Mouse (Mus musculus) MEL (cell line): ENCODE measurements around the gene Mprip. TPM values are rescaled to one million over a fixed set of nuclear protein-coding genes. Genes with fewer than 3 reads are reported as not detected.
A peak's percentile ranks its signal among the peaks of the same experiment; 100 is the strongest.

Source experiments
- DNase-seq: peaks from one replicate; pipeline ENCODE4 v3.0.0; 2011; ENCODE audit warnings: low read depth, low spot score
- H3K27ac ChIP-seq: 2 replicates; pipeline ENCODE4 v1.5.1; 2012; ENCODE audit warnings: low read depth, mild to moderate bottlenecking, control low read depth, low read length, moderate library complexity; ENCODE audit not compliant: control insufficient read depth
- H3K27me3 ChIP-seq, 2 experiments: fragments of 150-350 bp in 1 of 2; sonication (generic) in 1 of 2; 2 replicates each; pipeline ENCODE4 v1.6.1; 2012; ENCODE audit warnings: low read length in 2 of 2, mild to moderate bottlenecking in 2 of 2, improper control_type of control experiment in 1 of 2, moderate library complexity in 1 of 2; ENCODE audit not compliant: insufficient read depth in 2 of 2, control insufficient read depth in 1 of 2
- H3K36me3 ChIP-seq, 2 experiments: 2 replicates each; pipeline ENCODE4 v1.6.1; 2012 to 2014; ENCODE audit warnings: low read length in 2 of 2, improper control_type of control experiment in 1 of 2, inconsistent platforms in 1 of 2, mild to moderate bottlenecking in 1 of 2; ENCODE audit not compliant: insufficient read depth in 2 of 2, control insufficient read depth in 1 of 2
- H3K4me1 ChIP-seq, 2 experiments: fragments of 150-350 bp in 1 of 2; sonication (generic) in 1 of 2; 2 replicates each; pipeline ENCODE4 v1.6.1; 2012; ENCODE audit warnings: low read length in 2 of 2, improper control_type of control experiment in 1 of 2, mild to moderate bottlenecking in 1 of 2; ENCODE audit not compliant: insufficient read depth in 2 of 2, control insufficient read depth in 1 of 2
- H3K4me3 ChIP-seq, 2 experiments: fragments of 150-350 bp in 1 of 2; sonication (generic) in 1 of 2; 2 replicates each; pipeline ENCODE4 v1.5.1; 2012; ENCODE audit warnings: low read depth in 2 of 2, low read length in 2 of 2, mild to moderate bottlenecking in 2 of 2, moderate library complexity in 2 of 2, control low read depth in 1 of 2, improper control_type of control experiment in 1 of 2; ENCODE audit not compliant: control insufficient read depth in 1 of 2, insufficient read depth in 1 of 2
- H3K79me2 ChIP-seq: 2 replicates; pipeline ENCODE4 v1.6.1; 2012; ENCODE audit warnings: mild to moderate bottlenecking, low read length, moderate library complexity; ENCODE audit not compliant: control insufficient read depth, poor library complexity, insufficient read depth
- H3K9ac ChIP-seq: 2 replicates; pipeline ENCODE4 v1.6.1; 2012; ENCODE audit warnings: low read depth, mild to moderate bottlenecking, control low read depth, low read length, moderate library complexity; ENCODE audit not compliant: control insufficient read depth, poor library complexity, severe bottlenecking
- H3K9me3 ChIP-seq: fragments of 150-350 bp; sonication (generic); replicated peaks from 2 replicates; pipeline ENCODE4 v1.6.1; 2012; ENCODE audit warnings: mild to moderate bottlenecking, low read length, improper control_type of control experiment, moderate library complexity; ENCODE audit not compliant: insufficient read depth
- BHLHE40 ChIP-seq: IDR thresholded peaks from 2 replicates; pipeline ENCODE4 v1.6.1; 2012; ENCODE audit warnings: low read depth, mild to moderate bottlenecking, inconsistent platforms, low read length, improper control_type of control experiment, borderline replicate concordance
- CHD1 ChIP-seq: IDR thresholded peaks from 2 replicates; pipeline ENCODE4 v1.6.1; 2012; ENCODE audit warnings: low read depth, mild to moderate bottlenecking, inconsistent platforms, low read length, improper control_type of control experiment
- CHD2 ChIP-seq: IDR thresholded peaks from 2 replicates; pipeline ENCODE4 v1.6.1; 2011; ENCODE audit warnings: low read length, improper control_type of control experiment
- CTCF ChIP-seq, 3 experiments: IDR thresholded peaks in 2 of 3; conservative IDR thresholded peaks in 1 of 3; 2 replicates each; pipeline ENCODE4 v1.5.1; 2011 to 2012; ENCODE audit warnings: low read length in 3 of 3, low read depth in 2 of 3, mild to moderate bottlenecking in 2 of 3, improper control_type of control experiment in 1 of 3, inconsistent platforms in 1 of 3, mixed read lengths in 1 of 3, moderate library complexity in 1 of 3; ENCODE audit not compliant: control insufficient read depth in 1 of 3, insufficient read depth in 1 of 3, poor library complexity in 1 of 3, severe bottlenecking in 1 of 3
- E2F4 ChIP-seq: IDR thresholded peaks from 2 replicates; pipeline ENCODE4 v1.6.1; 2011; ENCODE audit warnings: low read depth, low read length, improper control_type of control experiment, borderline replicate concordance
- ELF1 ChIP-seq: IDR thresholded peaks from 2 replicates; pipeline ENCODE4 v1.6.1; 2014; ENCODE audit warnings: low read depth, mild to moderate bottlenecking, inconsistent platforms, low read length, improper control_type of control experiment, moderate library complexity
- EP300 ChIP-seq, 2 experiments: IDR thresholded peaks; 2 replicates each; pipeline ENCODE4 v1.6.1; 2011; ENCODE audit warnings: improper control_type of control experiment in 2 of 2, low read length in 2 of 2, low read depth in 1 of 2, mild to moderate bottlenecking in 1 of 2
- ETS1 ChIP-seq: IDR thresholded peaks from 2 replicates; pipeline ENCODE4 v1.6.1; 2012; ENCODE audit warnings: low read depth, mild to moderate bottlenecking, inconsistent platforms, low read length, improper control_type of control experiment, moderate library complexity
- GABPA ChIP-seq: IDR thresholded peaks from 2 replicates; pipeline ENCODE4 v1.6.1; 2012; ENCODE audit warnings: low read depth, mild to moderate bottlenecking, inconsistent platforms, low read length, improper control_type of control experiment, moderate library complexity
- GATA1 ChIP-seq: IDR thresholded peaks from 2 replicates; pipeline ENCODE4 v1.6.1; 2011; ENCODE audit warnings: low read depth, low read length, improper control_type of control experiment
- HCFC1 ChIP-seq: IDR thresholded peaks from 2 replicates; pipeline ENCODE4 v1.6.1; 2012; ENCODE audit warnings: low read depth, mild to moderate bottlenecking, inconsistent platforms, low read length, improper control_type of control experiment, moderate library complexity
- JUND ChIP-seq: IDR thresholded peaks from 2 replicates; pipeline ENCODE4 v1.6.1; 2011; ENCODE audit warnings: low read depth, mild to moderate bottlenecking, improper control_type of control experiment, low read length
- KAT2A ChIP-seq: conservative IDR thresholded peaks from 2 replicates; pipeline ENCODE4 v1.6.1; 2012; ENCODE audit warnings: low read depth, low read length, improper control_type of control experiment, inconsistent platforms
- MAFK ChIP-seq: IDR thresholded peaks from 2 replicates; pipeline ENCODE4 v1.6.1; 2011; ENCODE audit warnings: low read depth, mild to moderate bottlenecking, low read length, improper control_type of control experiment, borderline replicate concordance
- MAX ChIP-seq: IDR thresholded peaks from 2 replicates; pipeline ENCODE4 v1.6.1; 2011; ENCODE audit warnings: low read length, improper control_type of control experiment
- MAZ ChIP-seq: IDR thresholded peaks from 2 replicates; pipeline ENCODE4 v1.6.1; 2012; ENCODE audit warnings: low read depth, mild to moderate bottlenecking, inconsistent platforms, low read length, improper control_type of control experiment
- MEF2A ChIP-seq: IDR thresholded peaks from 2 replicates; pipeline ENCODE4 v1.6.1; 2014; ENCODE audit warnings: low read depth, mild to moderate bottlenecking, inconsistent platforms, low read length, improper control_type of control experiment; ENCODE audit not compliant: poor library complexity, insufficient replicate concordance, severe bottlenecking; ENCODE audit errors: extremely low read depth
- MXI1 ChIP-seq: IDR thresholded peaks from 2 replicates; pipeline ENCODE4 v1.6.1; 2011; ENCODE audit warnings: mild to moderate bottlenecking, low read depth, low read length, improper control_type of control experiment
- MYB ChIP-seq: IDR thresholded peaks from 2 replicates; pipeline ENCODE4 v1.6.1; 2011; ENCODE audit warnings: mild to moderate bottlenecking, low read depth, low read length, improper control_type of control experiment
- MYC ChIP-seq: IDR thresholded peaks from 2 replicates; pipeline ENCODE4 v1.6.1; 2011; ENCODE audit warnings: low read depth, mild to moderate bottlenecking, low read length, improper control_type of control experiment, moderate library complexity
- NRF1 ChIP-seq: IDR thresholded peaks from 2 replicates; pipeline ENCODE4 v1.6.1; 2014; ENCODE audit warnings: low read depth, mild to moderate bottlenecking, inconsistent platforms, low read length, improper control_type of control experiment, moderate library complexity; ENCODE audit not compliant: poor library complexity, insufficient read depth, severe bottlenecking
- POLR2A ChIP-seq, 2 experiments: IDR thresholded peaks; 2 replicates each; pipeline ENCODE4 v1.6.1; 2011 to 2012; ENCODE audit warnings: low read length in 2 of 2, mild to moderate bottlenecking in 2 of 2, control low read depth in 1 of 2, improper control_type of control experiment in 1 of 2, low read depth in 1 of 2, moderate library complexity in 1 of 2; ENCODE audit not compliant: control insufficient read depth in 1 of 2, insufficient read depth in 1 of 2, poor library complexity in 1 of 2
- POLR2AphosphoS2 ChIP-seq: IDR thresholded peaks from 2 replicates; pipeline ENCODE4 v1.6.1; 2011; ENCODE audit warnings: low read length, improper control_type of control experiment
- POLR2AphosphoS5 ChIP-seq: IDR thresholded peaks from 2 replicates; pipeline ENCODE4 v1.6.1; 2012; ENCODE audit warnings: low read depth, borderline replicate concordance, mild to moderate bottlenecking, inconsistent platforms, low read length, moderate library complexity, mixed read lengths
- RAD21 ChIP-seq: IDR thresholded peaks from 2 replicates; pipeline ENCODE4 v1.6.1; 2011; ENCODE audit warnings: mild to moderate bottlenecking, low read depth, low read length, improper control_type of control experiment
- RCOR1 ChIP-seq: IDR thresholded peaks from 2 replicates; pipeline ENCODE4 v1.6.1; 2012; ENCODE audit warnings: low read depth, mild to moderate bottlenecking, inconsistent platforms, low read length, improper control_type of control experiment
- SMC3 ChIP-seq: IDR thresholded peaks from 2 replicates; pipeline ENCODE4 v1.6.1; 2011; ENCODE audit warnings: low read depth, low read length, improper control_type of control experiment
- TAL1 ChIP-seq: IDR thresholded peaks from 2 replicates; pipeline ENCODE4 v1.6.1; 2012; ENCODE audit warnings: mild to moderate bottlenecking, inconsistent platforms, low read length, moderate library complexity, mixed read lengths
- TBP ChIP-seq: IDR thresholded peaks from 2 replicates; pipeline ENCODE4 v1.8.0; 2011; ENCODE audit warnings: low read depth, low read length, improper control_type of control experiment
- TCF12 ChIP-seq: IDR thresholded peaks from 2 replicates; pipeline ENCODE4 v1.6.1; 2014; ENCODE audit warnings: low read depth, mild to moderate bottlenecking, inconsistent platforms, low read length, improper control_type of control experiment, moderate library complexity
- UBTF ChIP-seq: IDR thresholded peaks from 2 replicates; pipeline ENCODE4 v1.6.1; 2012; ENCODE audit warnings: low read depth, mild to moderate bottlenecking, inconsistent platforms, low read length, improper control_type of control experiment, moderate library complexity, borderline replicate concordance; ENCODE audit not compliant: insufficient read depth
- USF1 ChIP-seq: IDR thresholded peaks from 2 replicates; pipeline ENCODE4 v1.6.1; 2014; ENCODE audit warnings: low read depth, mild to moderate bottlenecking, inconsistent platforms, low read length, improper control_type of control experiment, moderate library complexity
- USF2 ChIP-seq, 2 experiments: IDR thresholded peaks; 2 replicates each; pipeline ENCODE4 v1.6.1; 2011 to 2012; ENCODE audit warnings: improper control_type of control experiment in 2 of 2, low read length in 2 of 2, borderline replicate concordance in 1 of 2, inconsistent platforms in 1 of 2, low read depth in 1 of 2, mild to moderate bottlenecking in 1 of 2; ENCODE audit not compliant: insufficient read depth in 1 of 2
- ZC3H11A ChIP-seq: IDR thresholded peaks from 2 replicates; pipeline ENCODE4 v1.6.1; 2012; ENCODE audit warnings: low read depth, mild to moderate bottlenecking, inconsistent platforms, low read length, improper control_type of control experiment
- ZKSCAN1 ChIP-seq: IDR thresholded peaks from 2 replicates; pipeline ENCODE4 v1.6.1; 2012; ENCODE audit warnings: low read depth, mild to moderate bottlenecking, inconsistent platforms, low read length, improper control_type of control experiment, moderate library complexity
- ZMIZ1 ChIP-seq: IDR thresholded peaks from 2 replicates; pipeline ENCODE4 v1.6.1; 2012; ENCODE audit warnings: low read depth, mild to moderate bottlenecking, inconsistent platforms, low read length, improper control_type of control experiment, moderate library complexity
- polyA plus RNA-seq, 2 experiments: library from polyadenylated mRNA; stranded (reverse) in 1 of 2; unstranded in 1 of 2; fragments of >175 nt in 1 of 2; fragments of >200 nt in 1 of 2; gene quantifications; 2 replicates each; pipeline versions ENCODE4 v1.2.1 to v1.2.4; 2012; ENCODE audit warnings: low replicate concordance in 2 of 2, low read depth in 1 of 2; ENCODE audit not compliant: insufficient read length in 2 of 2, insufficient read depth in 1 of 2, missing spikeins in 1 of 2
- total RNA-seq: library from RNA; depleted of rRNA; stranded (reverse); fragments of 300-350 nt; gene quantifications from 2 replicates; pipeline ENCODE4 v1.2.3, GENCODE M21; 2012

Mprip gene
- total and polyA plus RNA-seq, 3 experiments: 103 to 174 (median 142) TPM

- no peaks in the 10 kb centered on the region for H3K79me2 ChIP-seq
- H3K4me3 ChIP-seq: no peak overlapping the region
- H3K36me3 ChIP-seq: peaks cover 0 to 19% of the 10 kb centered on the region in 2 experiments; a peak in 2 of 4 replicates
- peak; percentile 95 for DNase-seq
- no peaks in the 10 kb centered on the region for H3K9me3 ChIP-seq
- no peak overlapping the region for H3K27ac ChIP-seq
- no peaks in the 10 kb centered on the region for H3K27me3 ChIP-seq
- H3K9ac ChIP-seq: no peak overlapping the region
- peaks cover 11 to 16% of the 10 kb centered on the region in 2 experiments for H3K4me1 ChIP-seq
- no peak for TF ChIP-seq E2F4
- TF ChIP-seq KAT2A: no peak
- TF ChIP-seq POLR2A (IDR thresholded peaks at IDR 0.05; ENCODE audit: control insufficient read depth in 1 of 2, insufficient read depth in 1 of 2, low read depth in 1 of 2, low read length in 2 of 2, poor library complexity in 1 of 2): no peak; a peak in 1 of 4 replicates
- TF ChIP-seq TCF12: no peak
- TF ChIP-seq HCFC1: peak; percentile 48; the same call in 1 of the 2 replicates
- no peak for TF ChIP-seq ETS1
- no peak for TF ChIP-seq GATA1
- no peak for TF ChIP-seq TBP
- no peak for TF ChIP-seq ZKSCAN1
- TF ChIP-seq MYC: 0 out of 2 replicates have a peak, but pooled peaks have one; percentile 21
- no peak for TF ChIP-seq TAL1
- TF ChIP-seq USF2 (IDR thresholded peaks at IDR 0.05; ENCODE audit: borderline replicate concordance in 1 of 2, insufficient read depth in 1 of 2, low read depth in 1 of 2, low read length in 2 of 2): no peak
- TF ChIP-seq MAZ: no peak
- TF ChIP-seq POLR2AphosphoS2: no peak
- no peak for TF ChIP-seq ELF1
- peak; percentile 77 for TF ChIP-seq ZC3H11A
- no peak for TF ChIP-seq CHD2
- TF ChIP-seq RCOR1: no peak
- TF ChIP-seq CHD1: no peak
- TF ChIP-seq ZMIZ1: no peak
- TF ChIP-seq MEF2A: no peak
- no peak for TF ChIP-seq MXI1
- no peak for TF ChIP-seq USF1
- TF ChIP-seq MYB: no peak
- no peak for TF ChIP-seq NRF1
- no peak for TF ChIP-seq POLR2AphosphoS5
- TF ChIP-seq UBTF: no peak
- no peak for TF ChIP-seq JUND
- TF ChIP-seq SMC3: peak; percentile 96
- 0 out of 2 replicates have a peak, but pooled peaks have one; percentile 9 for TF ChIP-seq BHLHE40
- no peak for TF ChIP-seq EP300 (IDR thresholded peaks at IDR 0.05; ENCODE audit: low read depth in 1 of 2, low read length in 2 of 2)
- TF ChIP-seq RAD21: peak; percentile 86
- TF ChIP-seq CTCF (IDR thresholded peaks at IDR 0.05 in 2 of 3, conservative IDR thresholded peaks at IDR 0.05 in 1 of 3; ENCODE audit: control insufficient read depth in 1 of 3, insufficient read depth in 1 of 3, low read depth in 2 of 3, low read length in 3 of 3, poor library complexity in 1 of 3, severe bottlenecking in 1 of 3): peak; percentile 100
- TF ChIP-seq MAX: no peak
- TF ChIP-seq GABPA: no peak
- no peak for TF ChIP-seq MAFK
These were observed 117.2 kb downstream of the Mprip start for GRCm38 (mm10) chr11:59778181-59778873.
